Mouse (Mus musculus) hindbrain, embryonic 14.5 days (tissue): ENCODE results near the gene Cnpy1. TPM values are rescaled to one million over a fixed set of nuclear protein-coding genes. Genes with fewer than 3 reads are reported as not detected.
A peak's percentile ranks its signal among the peaks of the same experiment; 100 is the strongest.

Experiments used
- ATAC-seq: fragments of 200-750 bp; cut with Nextera tagmentation; 2 replicates; pipeline ENCODE4 v1.8.0; 2017; ENCODE audit warnings: moderate number of reproducible peaks, mild to moderate bottlenecking, moderate TSS enrichment, moderate library complexity; ENCODE audit not compliant: low FRiP score
- DNase-seq: peaks from one replicate; pipeline ENCODE4 v3.0.0-alpha.2; 2015; ENCODE audit warnings: low spot score
- H3K27ac ChIP-seq: fragments of 300-500 bp; sonication (generic); 2 replicates; pipeline ENCODE4 v1.5.1; 2014; ENCODE audit warnings: mild to moderate bottlenecking, moderate library complexity
- H3K27me3 ChIP-seq: fragments of 300-500 bp; sonication (generic); 2 replicates; pipeline ENCODE4 v1.6.1; 2014; ENCODE audit warnings: mild to moderate bottlenecking, low read length, mixed read lengths; ENCODE audit not compliant: control insufficient read depth, insufficient read depth
- H3K36me3 ChIP-seq: fragments of 300-500 bp; sonication (generic); replicated peaks from 2 replicates; pipeline ENCODE4 v1.6.1; 2014; ENCODE audit not compliant: control insufficient read depth, insufficient read depth
- H3K4me1 ChIP-seq: fragments of 300-500 bp; sonication (generic); replicated peaks from 2 replicates; pipeline ENCODE4 v1.6.1; 2014; ENCODE audit warnings: antibody characterized with exemption, low read length, mixed read lengths; ENCODE audit not compliant: control insufficient read depth, insufficient read depth
- H3K4me2 ChIP-seq: fragments of 300-500 bp; sonication (generic); replicated peaks from 2 replicates; pipeline ENCODE4 v1.6.1; 2014; ENCODE audit warnings: mild to moderate bottlenecking, moderate library complexity
- H3K4me3 ChIP-seq: fragments of 300-500 bp; sonication (generic); replicated peaks from 2 replicates; pipeline ENCODE4 v1.5.1; 2014; ENCODE audit warnings: mild to moderate bottlenecking, low read length
- H3K9ac ChIP-seq: fragments of 300-500 bp; sonication (generic); 2 replicates; pipeline ENCODE4 v1.6.1; 2014
- H3K9me3 ChIP-seq: fragments of 300-500 bp; sonication (generic); 2 replicates; pipeline ENCODE4 v1.6.1; 2016; ENCODE audit warnings: low read length; ENCODE audit not compliant: control insufficient read depth
- WGBS: fragments of 180-500 bp; shearing (Covaris S2); extraction: QIAGEN DNeasy Blood & Tissue Kit; methylation state at CpG from one replicate; pipeline ENCODE4 v1.1.7; 2014; 5-methylcytosine and 5-hydroxymethylcytosine counted together
- polyA plus RNA-seq: library from polyadenylated mRNA; unstranded; fragments of >200 nt; fragmentation: Nextera tagmentation; extraction: Ambion mirVana; gene quantifications from 2 replicates; pipeline ENCODE4 v1.2.1, GENCODE M21; 2014

The Cnpy1 gene
- polyA plus RNA-seq, 1 experiment from 2014 or later, result 2.3 TPM

- Histone ChIP-seq H3K9ac (no peak overlapping the region), H3K4me3 (no peak overlapping the region), H3K27ac (no peak overlapping the region), H3K9me3 (no peaks in the 10 kb centered on the region), H3K36me3 (no peaks in the 10 kb centered on the region), H3K27me3 (peaks cover 69% of the 10 kb centered on the region), H3K4me1 (peaks cover 8% of the 10 kb centered on the region), H3K4me2 (peak overlapping the region; percentile 36; the same call in 1 of the 2 replicates)
- 52% methylated on average over 4 of the region's 4 CpGs for WGBS
- DNase-seq, result no peak
- ATAC-seq, result no peak
Observed at GRCm38 (mm10) chr5:28207043-28207442, 38.6 kb downstream of the Cnpy1 start.

GRCm38 (mm10) chr5:28206448-28206847, 39.2 kb downstream of the Cnpy1 start:
- no peak overlapping the region for H3K4me3 ChIP-seq
- peaks cover 4% of the 10 kb centered on the region for H3K4me1 ChIP-seq
- no peaks in the 10 kb centered on the region for H3K9me3 ChIP-seq
- peaks cover 63% of the 10 kb centered on the region for H3K27me3 ChIP-seq
- no peak overlapping the region for H3K9ac ChIP-seq
- H3K4me2 ChIP-seq, result peak overlapping the region; percentile 32
- H3K27ac ChIP-seq, result no peak overlapping the region
- no peaks in the 10 kb centered on the region for H3K36me3 ChIP-seq
- 63% methylated on average over 4 of the region's 4 CpGs for WGBS
- ATAC-seq, result no peak
- no peak for DNase-seq

GRCm38 (mm10) chr5:28204678-28205077, 40.9 kb downstream of the Cnpy1 start:
- no peak overlapping the region for H3K9ac ChIP-seq
- H3K27me3 ChIP-seq, result peaks cover 47% of the 10 kb centered on the region
- no peak for DNase-seq
- ATAC-seq, result no peak
- H3K27ac ChIP-seq, result no peak overlapping the region
- 76% methylated on average over 2 of the region's 2 CpGs for WGBS
- peak overlapping the region; percentile 24; the same call in 1 of the 2 replicates for H3K4me2 ChIP-seq
- H3K4me1 ChIP-seq, result no peaks in the 10 kb centered on the region
- no peak overlapping the region for H3K4me3 ChIP-seq
- H3K9me3 ChIP-seq, result no peaks in the 10 kb centered on the region
- H3K36me3 ChIP-seq, result no peaks in the 10 kb centered on the region

GRCm38 (mm10) chr5:28203086-28203485, 42.5 kb downstream of the Cnpy1 start:
- Histone ChIP-seq H3K9ac (no peak overlapping the region), H3K4me1 (no peaks in the 10 kb centered on the region), H3K27ac (no peak overlapping the region), H3K36me3 (no peaks in the 10 kb centered on the region), H3K9me3 (no peaks in the 10 kb centered on the region), H3K27me3 (peaks cover 31% of the 10 kb centered on the region), H3K4me2 (no peak overlapping the region), H3K4me3 (no peak overlapping the region)
- ATAC-seq (no peak), DNase-seq (no peak)
- WGBS, result 79% methylated on average over 6 of the region's 6 CpGs

GRCm38 (mm10) chr5:28199089-28199873, 46.3 kb downstream of the Cnpy1 start:
- ATAC-seq (no peak), DNase-seq (no peak)
- Histone ChIP-seq H3K4me2 (no peak overlapping the region), H3K27me3 (peaks cover 4% of the 10 kb centered on the region; the same call in 1 of the 2 replicates), H3K4me3 (no peak overlapping the region), H3K36me3 (no peaks in the 10 kb centered on the region), H3K4me1 (no peaks in the 10 kb centered on the region), H3K9me3 (no peaks in the 10 kb centered on the region), H3K9ac (no peak overlapping the region), H3K27ac (no peak overlapping the region)
- 38% methylated on average over 7 of the region's 7 CpGs for WGBS

- Histone ChIP-seq H3K9ac (no peak overlapping the region), H3K27ac (no peak overlapping the region), H3K36me3 (no peaks in the 10 kb centered on the region), H3K4me1 (peaks cover 8% of the 10 kb centered on the region), H3K4me2 (no peak overlapping the region), H3K4me3 (no peak overlapping the region), H3K27me3 (no peaks in the 10 kb centered on the region), H3K9me3 (no peaks in the 10 kb centered on the region)
- WGBS, result 65% methylated on average over 2 of the region's 2 CpGs
- no peak for DNase-seq
- ATAC-seq, result no peak
Observed at GRCm38 (mm10) chr5:28195473-28195872, 50.1 kb downstream of the Cnpy1 start.

GRCm38 (mm10) chr5:28192099-28192454, 53.5 kb downstream of the Cnpy1 start:
- no peak overlapping the region for H3K4me3 ChIP-seq
- H3K27me3 ChIP-seq, result no peaks in the 10 kb centered on the region
- H3K9ac ChIP-seq, result no peak overlapping the region
- H3K36me3 ChIP-seq, result no peaks in the 10 kb centered on the region
- no peak overlapping the region for H3K27ac ChIP-seq
- no peaks in the 10 kb centered on the region for H3K9me3 ChIP-seq
- DNase-seq (no peak), ATAC-seq (no peak)
- 20% methylated on average over 4 of the region's 4 CpGs for WGBS
- H3K4me2 ChIP-seq, result no peak overlapping the region
- peaks cover 8% of the 10 kb centered on the region for H3K4me1 ChIP-seq

- 24% methylated on average over 3 of the region's 3 CpGs for WGBS
- peaks cover 8% of the 10 kb centered on the region for H3K4me1 ChIP-seq
- H3K36me3 ChIP-seq, result no peaks in the 10 kb centered on the region
- H3K4me2 ChIP-seq, result no peak overlapping the region
- H3K9ac ChIP-seq, result no peak overlapping the region
- H3K4me3 ChIP-seq, result no peak overlapping the region
- no peaks in the 10 kb centered on the region for H3K27me3 ChIP-seq
- no peaks in the 10 kb centered on the region for H3K9me3 ChIP-seq
- no peak overlapping the region for H3K27ac ChIP-seq
- ATAC-seq (peak; percentile 56; the same call in 1 of the 2 replicates), DNase-seq (no peak)
Observed at GRCm38 (mm10) chr5:28191201-28192098, 54.2 kb downstream of the Cnpy1 start.

- no peaks in the 10 kb centered on the region for H3K9me3 ChIP-seq
- H3K36me3 ChIP-seq, result no peaks in the 10 kb centered on the region
- H3K27ac ChIP-seq, result no peak overlapping the region
- ATAC-seq (no peak), DNase-seq (no peak)
- no peak overlapping the region for H3K4me2 ChIP-seq
- H3K4me1 ChIP-seq, result no peaks in the 10 kb centered on the region
- 15% methylated on average over 7 of the region's 7 CpGs for WGBS
- no peak overlapping the region for H3K9ac ChIP-seq
- H3K4me3 ChIP-seq, result no peak overlapping the region
- H3K27me3 ChIP-seq, result peaks cover 70% of the 10 kb centered on the region
Observed at GRCm38 (mm10) chr5:28179237-28179790, 66.3 kb downstream of the Cnpy1 start.
